23 mouse cellular contexts compared by ENCODE assay signal in the genomic region with DNA sequence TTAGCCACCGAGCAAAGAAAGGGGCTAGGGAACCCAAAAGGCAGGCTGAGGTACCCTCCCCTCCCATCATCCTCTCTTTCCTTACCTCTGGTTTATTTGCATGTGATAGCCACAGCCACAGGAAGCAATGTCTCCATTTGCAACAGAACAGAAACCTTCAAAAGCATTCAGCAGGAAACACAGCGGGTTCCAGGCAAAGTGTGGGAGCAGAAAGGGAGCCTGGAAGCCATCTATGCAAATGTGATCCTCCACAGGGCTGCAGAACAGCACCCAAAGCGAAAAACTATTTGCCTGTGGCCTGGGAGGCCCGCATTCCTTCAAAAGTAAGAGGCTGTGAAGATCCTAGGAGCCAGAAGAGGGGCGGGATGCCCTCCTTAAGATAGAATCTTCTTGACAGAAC.
DNase-seq lines count a peak whose midpoint lies in the region; ATAC-seq and TF ChIP-seq lines count a peak whose summit lies in the region.
"Had no signal": no experiment of that assay in that cellular context is flagged by ENCODE, and none has a peak within 500 bp of the region (broad histone marks: within the 10 kb centered on the region; RNA-seq: fewer than 3 reads in every experiment).

No protein-coding gene starts in this region.

- no peak overlapping the region for H3K4me3 ChIP-seq in midbrain, postnatal 0 days (ENCODE audit: low read depth, low read length)
- no peak overlapping the region for H3K4me3 ChIP-seq in midbrain, embryonic 11.5 days (ENCODE audit: low read depth, low read length)
- H3K4me3 ChIP-seq: embryonic facial prominence, embryonic 15.5 days; erythroblast, embryonic 14.5 days; forebrain, embryonic 15.5 days; heart, embryonic 15.5 days; hindbrain, embryonic 15.5 days had no signal

- TF ChIP-seq POLR2A in brain, embryonic 14.5 days (IDR thresholded peaks at IDR 0.05; ENCODE audit: borderline replicate concordance, extremely low read depth, insufficient read depth, insufficient read length, poor library complexity, severe bottlenecking): no peak

- WGBS in midbrain, postnatal 0 days: 9% methylated on average over 5 of the region's 5 CpGs
- WGBS in midbrain, embryonic 11.5 days: 5% methylated on average over 5 of the region's 5 CpGs

- intact Hi-C loops in heart, postnatal 36 days (cut with DNase I): no loop called here

- H3K4me1 ChIP-seq in midbrain, postnatal 0 days (ENCODE audit: insufficient read depth, low read length): no peaks in the 10 kb centered on the region
- peaks cover 7% of the 10 kb centered on the region; the same call in 1 of the 2 replicates for H3K4me1 ChIP-seq in midbrain, embryonic 11.5 days (ENCODE audit: control insufficient read depth, insufficient read depth, low read length)
- H3K4me1 ChIP-seq: forebrain, embryonic 15.5 days; heart, embryonic 15.5 days had no signal

- 0 out of 2 replicates have a peak overlapping the region, but pooled peaks have one; percentile 18 for H3K27ac ChIP-seq in midbrain, postnatal 0 days (ENCODE audit: low read depth, low read length)
- H3K27ac ChIP-seq in midbrain, embryonic 11.5 days (ENCODE audit: low read depth, low read length): no peak overlapping the region
- H3K27ac ChIP-seq: embryonic facial prominence, embryonic 15.5 days; forebrain, embryonic 15.5 days; heart, embryonic 15.5 days; hindbrain, embryonic 15.5 days had no signal

- no peak for TF ChIP-seq CTCF in midbrain, postnatal 0 days (IDR thresholded peaks at IDR 0.05)
- no peak for TF ChIP-seq CTCF in brain, embryonic 14.5 days (IDR thresholded peaks at IDR 0.05; ENCODE audit: borderline replicate concordance, extremely low read depth, insufficient read depth, insufficient read length)

- H3K9me3 ChIP-seq in midbrain, postnatal 0 days (ENCODE audit: low read length): no peaks in the 10 kb centered on the region
- no peaks in the 10 kb centered on the region for H3K9me3 ChIP-seq in midbrain, embryonic 11.5 days (ENCODE audit: control insufficient read depth, low read length)
- H3K9me3 ChIP-seq: embryonic facial prominence, embryonic 15.5 days; forebrain, embryonic 15.5 days; heart, embryonic 15.5 days; hindbrain, embryonic 15.5 days had no signal

- peak; percentile 68 for DNase-seq in heart, adult 11 months
- DNase-seq in heart, postnatal 36 days: no peak
- DNase-seq in midbrain, postnatal 0 days (ENCODE audit: low spot score): no peak
- no peak for DNase-seq in midbrain, embryonic 11.5 days (ENCODE audit: low spot score, missing footprints)
- DNase-seq in R1 (ENCODE audit: low read depth, low spot score): peak; percentile 95
- DNase-seq in brain, embryonic 14.5 days (ENCODE audit: low read depth): peak; percentile 20
- no peak for DNase-seq in layer of hippocampus, adult 11-12 months (ENCODE audit: low spot score)
- DNase-seq in adrenal gland, postnatal 10 days: no peak
- DNase-seq: adrenal gland, adult 8-10 months; cerebellum, adult 2 months; cerebellum, postnatal 10 days; embryo, embryonic 11 days; gastrocnemius, postnatal 14 days; heart, postnatal 14 days; kidney, adult 8-10 months had no signal

- no peak for ATAC-seq in midbrain, postnatal 0 days (ENCODE audit: low FRiP score)
- no peak for ATAC-seq in midbrain, embryonic 11.5 days (ENCODE audit: low FRiP score)
- ATAC-seq: forebrain, embryonic 15.5 days; inflammation-experienced regulatory T-cells, adult 6 months; intestine, postnatal 0 days had no signal

- H3K4me2 ChIP-seq in midbrain, postnatal 0 days (ENCODE audit: low read depth, low read length, poor library complexity, severe bottlenecking): no peak overlapping the region
- no peak overlapping the region for H3K4me2 ChIP-seq in midbrain, embryonic 11.5 days
- H3K4me2 ChIP-seq: embryonic facial prominence, embryonic 15.5 days; forebrain, embryonic 15.5 days; heart, embryonic 15.5 days; hindbrain, embryonic 15.5 days had no signal

- no peaks in the 10 kb centered on the region for H3K36me3 ChIP-seq in midbrain, postnatal 0 days (ENCODE audit: insufficient read depth, low read length)
- H3K36me3 ChIP-seq in midbrain, embryonic 11.5 days (ENCODE audit: control insufficient read depth, insufficient read depth, low read length): no peaks in the 10 kb centered on the region
- H3K36me3 ChIP-seq: embryonic facial prominence, embryonic 15.5 days; forebrain, embryonic 15.5 days; G1E; heart, embryonic 15.5 days; hindbrain, embryonic 15.5 days had no signal

- no peaks in the 10 kb centered on the region for H3K27me3 ChIP-seq in midbrain, postnatal 0 days (ENCODE audit: insufficient read depth, low read length)
- no peaks in the 10 kb centered on the region for H3K27me3 ChIP-seq in midbrain, embryonic 11.5 days (ENCODE audit: control insufficient read depth, insufficient read depth, low read length)
- H3K27me3 ChIP-seq: forebrain, embryonic 15.5 days; hindbrain, embryonic 15.5 days had no signal

- H3K9ac ChIP-seq in midbrain, postnatal 0 days (replicated peaks; ENCODE audit: low read length, poor library complexity, severe bottlenecking): no peak overlapping the region
- no peak overlapping the region for H3K9ac ChIP-seq in midbrain, embryonic 11.5 days (ENCODE audit: low read length)
- H3K9ac ChIP-seq: embryonic facial prominence, embryonic 15.5 days; forebrain, embryonic 15.5 days; heart, embryonic 15.5 days; hindbrain, embryonic 15.5 days had no signal

Comparison
In these comparisons a context has a peak if more than half of its experiments do, and no peak if none do; other contexts are left out.
1. DNase-seq: peak in heart, adult 11 months (single experiment), R1 (single experiment) and brain, embryonic 14.5 days (single experiment); none in heart, postnatal 36 days (0 of 2), midbrain, postnatal 0 days (single experiment), midbrain, embryonic 11.5 days (single experiment), layer of hippocampus, adult 11-12 months (single experiment) and adrenal gland, postnatal 10 days (single experiment).